Mouse (Mus musculus) heart, embryonic 10.5 days (tissue): Measurements from ENCODE around the gene Mylk2. TPM values are rescaled to one million over a fixed set of nuclear protein-coding genes. Genes with fewer than 3 reads are reported as not detected.
A peak's percentile ranks its signal among the peaks of the same experiment; 100 is the strongest.

Experiments used
- DNase-seq: peaks from one replicate; pipeline ENCODE4 v3.0.0-alpha.2; 2017; ENCODE audit warnings: low spot score
- H3K27ac ChIP-seq: fragments of 300-500 bp; sonication (generic); 2 replicates; pipeline ENCODE4 v1.5.1; 2016; ENCODE audit warnings: mild to moderate bottlenecking
- H3K27me3 ChIP-seq: fragments of 300-500 bp; sonication (generic); 2 replicates; pipeline ENCODE4 v1.6.1; 2016; ENCODE audit warnings: mild to moderate bottlenecking; ENCODE audit not compliant: poor library complexity, insufficient read depth, severe bottlenecking
- H3K36me3 ChIP-seq: fragments of 300-500 bp; sonication (generic); 2 replicates; pipeline ENCODE4 v1.6.1; 2016; ENCODE audit warnings: mild to moderate bottlenecking, moderate library complexity
- H3K4me1 ChIP-seq: fragments of 300-500 bp; sonication (generic); 2 replicates; pipeline ENCODE4 v1.6.1; 2016; ENCODE audit warnings: mild to moderate bottlenecking
- H3K4me3 ChIP-seq: fragments of 300-500 bp; sonication (generic); 2 replicates; pipeline ENCODE4 v1.5.1; 2016; ENCODE audit warnings: mild to moderate bottlenecking, moderate library complexity
- H3K9me3 ChIP-seq: fragments of 300-500 bp; sonication (generic); 2 replicates; pipeline ENCODE4 v1.6.1; 2016; ENCODE audit warnings: mild to moderate bottlenecking, moderate library complexity
- WGBS: fragments of 180-500 bp; shearing (Covaris S2); methylation state at CpG from one replicate; pipeline ENCODE4 v1.1.7; 2016; 5-methylcytosine and 5-hydroxymethylcytosine counted together
- polyA plus RNA-seq: library from polyadenylated mRNA; unstranded; fragments of >200 nt; fragmentation: Nextera tagmentation; extraction: Ambion mirVana; gene quantifications from 2 replicates; pipeline ENCODE4 v1.2.1, GENCODE M21; 2016

Mylk2 gene
- 0.05 and 0.07 TPM in 2 replicates for polyA plus RNA-seq

DNA sequence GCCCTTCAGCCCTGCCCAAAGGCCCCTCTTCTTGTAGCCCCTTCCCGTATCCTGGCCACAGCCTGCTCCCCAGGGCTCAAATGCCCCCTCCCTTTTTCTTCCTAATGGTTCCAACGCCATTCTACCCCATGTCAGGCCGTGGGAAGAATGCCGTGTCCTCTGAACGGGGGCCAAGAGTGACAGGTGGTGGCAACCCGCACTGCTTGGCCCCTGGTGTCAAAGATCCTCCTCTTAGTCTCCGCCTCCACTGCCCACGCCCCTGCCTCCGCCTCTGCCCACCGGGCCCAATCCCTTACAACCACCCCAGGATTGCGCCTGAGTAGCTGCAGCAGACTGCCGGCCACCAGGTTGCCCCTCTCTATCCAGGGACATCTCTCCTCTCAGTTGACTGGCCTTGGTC is at the start of gene Mylk2:
Mylk2 (plus strand) TSS at position 322 of the 400 bp plus-strand sequence.
- DNase-seq: no peak
- Histone ChIP-seq H3K27me3 (peaks cover 47% of the 10 kb centered on the region), H3K4me1 (peaks cover 45% of the 10 kb centered on the region), H3K27ac (peak within 1 kb of the TSS; percentile 6; the same call in 1 of the 2 replicates), H3K9me3 (no peaks in the 10 kb centered on the region), H3K4me3 (no peak within 1 kb of the TSS), H3K36me3 (no peaks in the 10 kb centered on the region)
- WGBS: 21% methylated on average over 12 of the region's 12 CpGs

DNA sequence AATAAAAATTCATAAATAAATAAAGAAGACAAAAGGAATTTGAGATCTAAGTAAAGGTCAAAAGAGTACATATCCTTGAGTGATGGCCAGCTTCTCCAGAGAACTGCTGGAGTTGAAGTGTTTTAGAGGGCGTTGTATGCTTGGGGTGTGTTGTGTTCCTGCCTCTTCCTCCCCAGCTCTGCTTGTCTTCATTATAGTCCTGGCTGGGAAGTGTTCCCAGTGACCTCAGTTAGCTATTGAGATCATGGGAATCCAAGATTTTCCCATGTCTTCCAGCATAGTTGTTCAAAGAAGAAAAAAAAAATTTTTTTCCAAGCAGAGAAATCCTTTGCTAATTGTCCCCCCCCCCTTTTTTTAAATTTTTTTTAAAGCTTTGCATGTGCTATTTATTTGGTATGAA is 49.3 kb upstream of the Mylk2 start:
- WGBS: 76% methylated on average over 1 of the region's 1 CpGs
- Histone ChIP-seq H3K27ac (no peak overlapping the region), H3K36me3 (peaks cover 68% of the 10 kb centered on the region), H3K4me1 (no peaks in the 10 kb centered on the region), H3K9me3 (no peaks in the 10 kb centered on the region), H3K4me3 (no peak overlapping the region), H3K27me3 (no peaks in the 10 kb centered on the region)
- DNase-seq: no peak

DNA sequence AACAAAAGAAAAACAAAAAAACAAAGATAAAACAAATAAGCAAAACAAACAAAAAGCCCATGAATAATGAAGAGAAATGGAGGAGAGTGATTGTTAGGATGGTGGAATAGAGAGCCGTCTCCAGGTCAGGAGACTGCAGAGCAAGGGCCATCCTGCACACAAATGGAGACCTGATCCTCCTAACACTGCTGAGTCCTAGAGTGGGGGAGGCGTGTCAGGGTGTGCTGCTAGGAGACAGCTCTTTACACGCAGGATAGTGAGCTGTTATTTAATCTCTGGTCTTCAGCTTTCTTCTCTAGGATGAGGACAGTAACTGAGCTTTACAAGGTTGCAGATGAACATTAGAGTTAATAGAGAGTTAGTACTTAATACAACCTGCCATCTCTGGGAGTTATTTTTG is 48.5 kb upstream of the Mylk2 start:
- no peaks in the 10 kb centered on the region for H3K9me3 ChIP-seq
- H3K4me3 ChIP-seq: no peak overlapping the region
- H3K4me1 ChIP-seq: no peaks in the 10 kb centered on the region
- DNase-seq: no peak
- H3K27me3 ChIP-seq: no peaks in the 10 kb centered on the region
- H3K27ac ChIP-seq: no peak overlapping the region
- H3K36me3 ChIP-seq: peaks cover 68% of the 10 kb centered on the region
- 69% methylated on average over 3 of the region's 3 CpGs for WGBS

DNA sequence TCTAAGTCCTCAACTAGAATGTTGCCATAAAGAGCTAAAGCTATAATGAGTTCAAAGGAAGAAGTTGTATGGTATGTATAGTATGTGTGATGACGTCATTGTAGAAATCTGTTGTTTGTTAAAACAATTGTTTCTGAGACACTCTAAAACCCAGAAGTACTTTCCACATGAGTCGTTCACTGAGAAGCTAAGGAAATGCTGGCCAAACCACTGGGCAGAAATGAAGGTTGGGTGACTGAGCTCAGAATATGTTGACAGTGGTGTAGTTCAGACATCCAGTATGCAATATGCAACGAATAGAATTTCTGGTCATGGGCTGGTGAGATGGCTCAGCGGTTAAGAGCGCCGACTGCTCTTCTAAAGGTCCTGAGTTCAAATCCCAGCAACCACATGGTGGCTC is 47.8 kb upstream of the Mylk2 start:
- Histone ChIP-seq H3K4me3 (no peak overlapping the region), H3K27ac (no peak overlapping the region), H3K27me3 (no peaks in the 10 kb centered on the region), H3K9me3 (no peaks in the 10 kb centered on the region), H3K36me3 (peaks cover 66% of the 10 kb centered on the region), H3K4me1 (no peaks in the 10 kb centered on the region)
- DNase-seq: no peak
- 92% methylated on average over 6 of the region's 6 CpGs for WGBS

DNA sequence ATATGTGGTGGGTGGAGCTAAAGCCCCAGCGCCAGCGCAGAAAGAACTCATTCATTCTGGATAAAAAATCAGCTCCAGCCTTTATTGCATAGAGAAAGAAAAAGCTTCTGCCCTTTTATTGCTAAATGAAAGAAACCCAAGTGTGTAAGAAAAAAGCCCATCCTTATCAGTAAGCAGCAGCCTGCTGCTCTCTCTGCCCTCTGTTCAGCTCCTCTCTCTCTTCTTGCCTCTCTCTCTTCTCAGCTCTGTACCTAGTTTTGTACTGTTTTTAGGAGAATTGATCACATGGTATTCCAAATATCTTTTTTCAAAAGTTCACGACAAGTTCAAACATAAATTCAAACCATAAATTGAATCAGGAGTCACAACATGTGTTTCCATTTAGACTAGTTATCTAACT is 32.9 kb upstream of the Mylk2 start:
- H3K27ac ChIP-seq: no peak overlapping the region
- no peaks in the 10 kb centered on the region for H3K4me1 ChIP-seq
- no peak for DNase-seq
- peaks cover 92% of the 10 kb centered on the region for H3K36me3 ChIP-seq
- 94% methylated on average over 3 of the region's 3 CpGs for WGBS
- no peak overlapping the region for H3K4me3 ChIP-seq
- H3K27me3 ChIP-seq: no peaks in the 10 kb centered on the region
- no peaks in the 10 kb centered on the region for H3K9me3 ChIP-seq

DNA sequence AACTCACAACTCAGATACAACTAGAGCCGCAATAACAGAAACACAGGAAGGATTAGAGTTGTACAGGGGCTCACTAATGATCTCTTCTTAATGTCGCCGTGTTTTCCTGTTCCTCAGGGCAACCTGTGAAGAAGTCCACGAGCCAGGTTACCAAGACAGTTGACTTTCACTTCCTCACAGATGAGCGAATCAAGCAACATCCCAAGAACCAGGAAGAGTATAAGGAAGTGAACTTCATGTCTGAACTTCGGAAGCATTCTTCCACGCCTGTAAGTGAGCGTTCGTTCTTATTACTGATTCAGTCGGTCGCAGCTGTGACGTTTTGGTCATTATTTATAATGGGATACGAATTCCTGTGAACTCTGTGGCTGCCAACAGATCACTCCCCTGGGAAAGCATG is 30.3 kb upstream of the Mylk2 start:
- Histone ChIP-seq H3K4me3 (no peak overlapping the region), H3K9me3 (no peaks in the 10 kb centered on the region), H3K36me3 (peaks cover 93% of the 10 kb centered on the region), H3K27me3 (no peaks in the 10 kb centered on the region), H3K27ac (no peak overlapping the region), H3K4me1 (no peaks in the 10 kb centered on the region)
- no peak for DNase-seq
- WGBS: 94% methylated on average over 13 of the region's 13 CpGs

DNA sequence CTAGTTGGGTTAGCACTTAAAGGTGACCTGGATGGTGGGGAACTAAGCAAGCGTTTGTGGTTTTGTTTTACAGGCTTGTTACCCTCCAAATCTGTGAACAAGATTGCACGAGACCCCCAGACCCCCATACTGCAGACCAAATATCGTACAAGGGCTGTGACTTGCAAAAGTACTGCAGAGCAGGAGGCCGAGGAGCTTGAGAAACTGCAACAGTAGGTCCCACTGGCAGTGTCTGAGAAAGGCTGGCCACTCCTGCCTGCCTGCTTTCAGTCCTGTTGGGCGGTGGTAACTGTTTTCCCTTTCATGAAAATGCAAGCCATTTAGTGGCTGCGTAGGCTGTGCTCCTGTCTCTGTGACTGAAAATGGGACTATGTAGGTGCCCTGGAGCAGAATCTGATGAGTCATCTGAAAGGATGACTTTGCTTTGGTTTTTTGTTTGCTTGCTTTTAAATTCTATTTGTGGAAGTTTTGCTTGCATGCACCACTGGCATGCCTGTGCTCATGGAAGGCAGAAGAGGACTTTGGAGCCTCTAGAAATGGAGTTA is 27.0 kb upstream of the Mylk2 start:
- DNase-seq: no peak
- Histone ChIP-seq H3K27me3 (no peaks in the 10 kb centered on the region), H3K4me1 (no peaks in the 10 kb centered on the region), H3K27ac (no peak overlapping the region), H3K36me3 (peaks cover 96% of the 10 kb centered on the region), H3K9me3 (no peaks in the 10 kb centered on the region), H3K4me3 (no peak overlapping the region)
- 93% methylated on average over 6 of the region's 6 CpGs for WGBS

DNA sequence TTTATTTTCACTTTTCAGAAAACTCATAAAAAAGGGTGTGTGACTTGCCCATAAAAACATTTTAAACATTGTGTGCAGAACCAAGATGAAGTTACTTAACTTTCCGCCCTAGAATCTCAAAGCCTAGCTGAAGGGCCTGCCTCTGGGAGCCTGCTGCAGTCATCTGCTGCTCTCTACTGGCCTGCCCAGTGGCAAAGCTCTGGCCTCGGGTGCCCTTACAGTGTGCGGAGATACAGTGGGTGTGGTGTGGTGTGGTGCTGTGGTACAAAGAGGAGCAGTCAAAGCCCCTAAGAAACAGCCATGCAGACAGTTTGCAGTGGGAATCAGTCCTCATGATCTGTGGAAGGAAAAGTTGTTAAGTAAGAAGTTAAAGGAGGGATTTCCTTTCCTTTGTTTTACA is 23.9 kb upstream of the Mylk2 start:
- no peaks in the 10 kb centered on the region for H3K9me3 ChIP-seq
- H3K27me3 ChIP-seq: no peaks in the 10 kb centered on the region
- peaks cover 94% of the 10 kb centered on the region for H3K36me3 ChIP-seq
- H3K27ac ChIP-seq: no peak overlapping the region
- H3K4me3 ChIP-seq: no peak overlapping the region
- WGBS: 84% methylated on average over 3 of the region's 3 CpGs
- DNase-seq: no peak
- H3K4me1 ChIP-seq: no peaks in the 10 kb centered on the region

DNA sequence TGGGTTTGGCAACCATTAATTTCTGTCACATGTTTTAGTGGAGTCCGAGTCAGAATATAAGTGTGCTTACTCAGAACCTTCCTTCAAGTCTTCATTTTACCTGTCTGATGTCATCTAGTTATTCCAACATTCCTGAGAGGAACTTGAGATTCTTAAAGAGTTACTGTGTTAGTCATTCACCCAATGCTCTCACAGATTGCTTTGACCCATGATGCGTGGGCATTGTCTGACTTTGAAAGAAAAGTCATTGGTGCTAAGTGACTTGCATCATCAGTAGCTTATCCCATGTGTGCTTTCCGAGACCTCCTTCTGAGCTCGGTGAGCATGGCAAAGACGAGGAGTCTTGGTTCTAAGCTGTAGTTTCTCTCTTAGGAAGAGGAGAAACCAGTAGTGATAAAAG is 22.4 kb upstream of the Mylk2 start:
- Histone ChIP-seq H3K4me3 (no peak overlapping the region), H3K36me3 (peaks cover 96% of the 10 kb centered on the region), H3K27ac (no peak overlapping the region), H3K9me3 (no peaks in the 10 kb centered on the region), H3K27me3 (no peaks in the 10 kb centered on the region), H3K4me1 (no peaks in the 10 kb centered on the region)
- WGBS: 94% methylated on average over 5 of the region's 5 CpGs
- DNase-seq: no peak

DNA sequence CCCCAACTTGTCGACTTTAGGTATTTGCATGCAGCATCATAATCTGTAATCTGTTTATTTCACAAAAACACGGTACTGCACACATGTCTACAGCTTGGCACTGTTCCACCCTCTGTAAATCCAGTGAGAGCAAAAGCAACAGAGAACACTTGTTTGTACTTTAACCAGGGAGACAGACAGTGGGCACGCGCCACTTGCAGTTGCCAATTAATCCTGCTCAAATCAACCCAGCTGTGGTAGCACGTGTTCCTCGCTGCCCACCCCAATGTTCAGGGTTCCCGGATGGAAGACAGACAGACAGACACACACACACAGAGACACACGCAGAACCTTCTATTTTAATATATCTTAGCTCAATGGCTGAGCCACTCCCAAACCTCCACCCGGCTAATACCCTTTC is 15.3 kb upstream of the Mylk2 start:
- 95% methylated on average over 9 of the region's 9 CpGs for WGBS

DNA sequence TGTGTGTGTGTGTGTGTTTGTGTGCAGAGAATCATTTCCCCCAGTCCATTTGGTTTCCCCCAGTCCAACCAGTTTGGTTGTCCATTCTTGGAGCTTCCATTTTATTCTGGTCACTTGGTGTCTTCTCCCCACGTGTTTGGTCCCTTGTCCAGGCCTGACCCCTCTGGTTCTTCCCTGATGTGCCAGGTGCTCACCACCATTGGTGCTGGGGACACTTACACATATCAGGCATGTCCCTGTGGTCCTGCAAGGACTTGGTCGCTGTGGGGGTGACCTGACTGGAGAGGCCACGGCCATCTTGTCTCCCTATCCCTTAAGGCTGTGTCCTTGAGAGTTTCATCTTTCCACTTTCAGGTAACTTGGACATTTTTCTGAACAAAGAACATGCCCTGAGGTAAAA is 14.2 kb upstream of the Mylk2 start:
- Histone ChIP-seq H3K27me3 (no peaks in the 10 kb centered on the region), H3K4me3 (no peak overlapping the region), H3K9me3 (no peaks in the 10 kb centered on the region), H3K36me3 (peaks cover 50% of the 10 kb centered on the region), H3K4me1 (peaks cover 8% of the 10 kb centered on the region; the same call in 1 of the 2 replicates), H3K27ac (no peak overlapping the region)
- DNase-seq: no peak
- 87% methylated on average over 3 of the region's 3 CpGs for WGBS

More for the DNA sequence above, 15.3 kb upstream of the Mylk2 start:
- no peaks in the 10 kb centered on the region for H3K27me3 ChIP-seq
- H3K4me3 ChIP-seq: no peak overlapping the region
- no peaks in the 10 kb centered on the region for H3K9me3 ChIP-seq
- no peaks in the 10 kb centered on the region for H3K4me1 ChIP-seq
- H3K27ac ChIP-seq: no peak overlapping the region
- peaks cover 61% of the 10 kb centered on the region for H3K36me3 ChIP-seq
- DNase-seq: no peak

DNA sequence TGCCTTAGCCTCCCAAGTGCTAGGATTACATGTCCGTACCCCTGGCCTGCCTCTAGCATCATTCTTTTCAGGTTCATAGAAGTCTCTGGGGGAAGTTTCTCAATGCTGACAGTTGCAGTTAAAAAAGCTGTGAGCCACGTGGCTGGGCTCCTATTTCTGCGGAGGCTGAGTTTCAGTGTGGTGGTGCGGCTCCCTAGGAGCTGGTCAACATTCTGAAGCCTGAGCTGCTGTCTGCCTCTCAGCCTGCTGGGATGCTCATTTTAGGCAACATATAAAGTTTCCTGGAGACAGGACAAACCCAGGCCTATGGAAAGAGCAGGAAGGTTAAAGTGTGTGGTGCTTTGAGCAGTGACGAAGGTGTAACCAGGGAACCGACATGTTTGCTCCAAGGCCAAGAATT is 12.1 kb upstream of the Mylk2 start:
- Histone ChIP-seq H3K9me3 (no peaks in the 10 kb centered on the region), H3K27me3 (no peaks in the 10 kb centered on the region), H3K27ac (no peak overlapping the region), H3K36me3 (peaks cover 29% of the 10 kb centered on the region), H3K4me3 (no peak overlapping the region), H3K4me1 (peaks cover 21% of the 10 kb centered on the region)
- WGBS: 78% methylated on average over 6 of the region's 6 CpGs
- DNase-seq: no peak

DNA sequence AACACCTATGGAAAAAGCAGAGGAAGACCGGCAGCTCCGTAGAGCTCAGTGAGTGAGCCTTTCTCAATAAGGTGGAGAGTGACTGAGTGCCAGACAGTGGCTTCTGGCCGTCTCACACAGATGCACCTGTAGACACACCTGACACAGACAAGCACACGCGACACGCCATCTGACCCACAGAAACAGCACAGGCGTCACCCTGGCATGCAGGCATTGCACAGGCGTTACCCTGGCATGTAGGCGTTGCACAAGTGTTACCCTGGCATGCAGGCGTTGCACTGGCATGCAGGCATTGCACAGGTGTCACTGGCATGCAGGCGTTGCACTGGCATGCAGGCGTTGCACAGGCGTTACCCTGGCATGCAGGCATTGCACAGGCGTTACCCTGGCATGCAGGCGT is 9.9 kb upstream of the Mylk2 start:
- Histone ChIP-seq H3K36me3 (peaks cover 7% of the 10 kb centered on the region), H3K4me3 (no peak overlapping the region), H3K9me3 (no peaks in the 10 kb centered on the region), H3K27ac (no peak overlapping the region), H3K27me3 (no peaks in the 10 kb centered on the region), H3K4me1 (peaks cover 43% of the 10 kb centered on the region)
- WGBS: 89% methylated on average over 15 of the region's 15 CpGs
- DNase-seq: no peak

DNA sequence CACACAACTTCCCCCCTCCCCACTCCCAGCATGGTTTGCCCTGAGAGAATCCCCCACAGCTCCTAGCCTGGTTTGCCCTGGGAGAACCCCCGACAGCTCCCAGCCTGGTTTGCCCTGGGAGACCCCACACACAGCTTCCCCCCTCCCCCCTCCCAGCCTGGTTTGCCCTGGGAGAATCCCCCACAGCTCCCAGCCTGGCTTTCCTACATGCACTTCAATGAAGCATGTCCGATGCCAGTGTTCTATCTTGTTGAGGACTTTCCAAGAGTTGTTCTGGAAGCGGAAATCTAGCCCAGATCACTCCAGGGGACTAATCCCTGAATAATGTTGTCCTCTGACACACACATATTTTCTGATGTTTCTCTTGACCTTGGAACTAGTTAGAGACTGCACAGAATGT is 8.5 kb upstream of the Mylk2 start:
- no peak for DNase-seq
- peaks cover 57% of the 10 kb centered on the region for H3K4me1 ChIP-seq
- 45% methylated on average over 3 of the region's 3 CpGs for WGBS
- H3K36me3 ChIP-seq: peaks cover 7% of the 10 kb centered on the region; the same call in 1 of the 2 replicates
- H3K27ac ChIP-seq: peak overlapping the region; percentile 65; the same call in 1 of the 2 replicates
- H3K27me3 ChIP-seq: no peaks in the 10 kb centered on the region
- no peak overlapping the region for H3K4me3 ChIP-seq
- no peaks in the 10 kb centered on the region for H3K9me3 ChIP-seq
